Mouse (Mus musculus): ENCODE results near the gene Zyg11b.

Gene Zyg11b

DNA sequence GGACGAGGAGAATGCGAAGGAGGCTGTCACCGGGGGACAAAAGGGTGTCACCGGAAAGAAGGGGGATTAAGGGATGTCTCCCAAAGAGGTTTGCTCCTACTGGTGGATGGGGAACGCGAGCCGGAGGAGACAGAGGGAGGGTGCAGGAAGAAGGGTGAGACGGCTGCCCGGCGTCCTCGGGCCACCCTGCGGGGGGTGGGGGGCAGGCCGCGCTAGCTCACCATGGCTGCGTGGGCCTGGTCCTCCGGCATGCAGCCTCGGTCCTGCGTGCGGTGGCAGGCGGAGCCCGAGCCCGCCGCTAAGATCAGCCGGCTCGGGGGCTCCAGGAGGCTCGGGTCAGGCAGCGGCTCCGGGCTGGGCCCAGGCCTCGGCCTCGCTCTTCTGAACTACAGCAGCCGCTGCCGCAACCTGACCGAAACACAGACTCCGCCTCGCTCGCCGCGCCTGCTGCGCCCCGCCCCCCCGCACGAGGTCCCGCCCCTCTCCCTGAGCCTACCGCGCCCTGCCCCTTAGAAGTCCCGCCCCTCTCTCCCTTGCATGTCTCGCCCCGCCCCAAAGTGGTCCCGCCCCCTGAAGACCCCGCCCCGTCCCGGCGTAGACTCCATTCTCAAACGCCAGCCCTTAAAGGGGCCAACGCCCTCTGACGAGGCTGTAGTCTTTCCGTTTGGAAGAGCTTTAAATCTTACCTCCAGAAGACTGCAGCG lies at the start of gene Zyg11b:
Gene Zyg11b, minus strand, starts transcription at position 427 of the 704 bp plus-strand sequence.
- peak; percentile 88 for DNase-seq (ENCODE audit: low spot score)

- no peak for DNase-seq (ENCODE audit: low spot score)
These were observed 49.1 kb upstream of the Zyg11b start for GRCm38 (mm10) chr4:108349836-108350547.

- DNase-seq (ENCODE audit: low spot score), result no peak
These were observed 48.2 kb upstream of the Zyg11b start for GRCm38 (mm10) chr4:108349064-108349463.

- DNase-seq (ENCODE audit: low spot score), result no peak
These were observed 47.5 kb upstream of the Zyg11b start for GRCm38 (mm10) chr4:108348256-108348875.

DNA sequence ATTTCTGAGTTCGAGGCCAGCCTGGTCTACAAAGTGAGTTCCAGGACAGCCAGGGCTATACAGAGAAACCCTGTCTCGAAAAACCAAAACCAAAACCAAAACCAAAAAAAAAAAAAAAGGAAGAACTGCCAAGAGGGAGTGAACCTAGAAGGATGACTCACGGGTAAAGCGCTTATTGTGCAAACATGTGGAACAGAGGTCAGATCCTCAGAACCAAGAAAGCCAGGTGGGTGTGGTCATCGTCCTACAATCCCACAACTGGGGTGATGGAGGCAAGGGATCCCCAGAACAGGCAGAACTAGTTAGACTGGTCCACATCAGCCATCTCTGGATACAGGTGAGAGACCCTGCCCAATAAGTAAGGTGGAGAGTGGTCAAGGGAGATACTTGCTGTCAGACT lies 46.2 kb upstream of the Zyg11b start:
- peak; percentile 58 for DNase-seq (ENCODE audit: low spot score)

DNA sequence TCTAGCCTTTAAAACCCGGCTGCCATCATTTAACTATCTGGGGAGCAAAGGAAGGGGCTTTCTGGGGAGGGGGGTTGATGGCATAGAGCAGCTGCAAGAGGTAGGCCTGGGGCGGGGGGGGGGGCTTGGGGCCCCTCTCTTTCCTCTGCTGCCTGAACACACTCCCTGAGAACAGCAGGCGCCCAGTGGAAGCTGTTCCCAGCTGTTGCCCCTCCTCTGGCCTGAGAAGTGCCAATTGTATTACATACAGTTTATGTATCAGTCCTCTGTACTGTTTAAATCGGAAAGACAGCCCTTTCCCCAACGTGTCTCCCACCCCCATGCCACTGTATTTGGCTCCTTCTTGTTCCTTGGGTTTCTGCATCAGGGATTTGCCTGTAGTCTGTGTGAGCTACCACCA lies 44.9 kb upstream of the Zyg11b start:
- no peak for DNase-seq (ENCODE audit: low spot score)

GRCm38 (mm10) chr4:108344631-108345083 lies 43.8 kb upstream of the Zyg11b start:
- no peak for DNase-seq (ENCODE audit: low spot score)

DNA sequence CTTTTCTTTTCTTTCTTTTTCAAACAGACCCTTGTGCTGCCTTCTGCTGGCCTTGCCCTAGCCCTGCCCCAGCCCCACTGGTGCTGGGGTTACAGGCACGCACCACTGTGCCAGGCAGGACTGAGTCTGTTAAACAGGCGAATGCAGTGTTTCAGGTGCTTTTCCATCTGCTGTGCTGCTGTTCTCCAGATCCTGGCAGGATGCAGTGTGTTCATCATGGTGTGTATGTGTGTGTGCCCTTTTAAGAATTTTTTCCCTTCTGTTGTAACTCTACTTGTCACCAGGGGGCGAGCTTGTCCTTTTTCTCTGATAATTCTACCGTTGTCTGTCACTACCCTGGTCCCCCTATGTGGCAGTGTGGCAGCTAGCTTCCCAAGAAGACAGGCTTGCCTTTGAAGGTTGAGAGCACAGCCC lies 38.4 kb upstream of the Zyg11b start:
- peak; percentile 61 for DNase-seq (ENCODE audit: low spot score)

GRCm38 (mm10) chr4:108338811-108339210 lies 37.9 kb upstream of the Zyg11b start:
- no peak for DNase-seq (ENCODE audit: low spot score)

GRCm38 (mm10) chr4:108338321-108338733 lies 37.4 kb upstream of the Zyg11b start:
- DNase-seq (ENCODE audit: low spot score), result peak; percentile 62

DNA sequence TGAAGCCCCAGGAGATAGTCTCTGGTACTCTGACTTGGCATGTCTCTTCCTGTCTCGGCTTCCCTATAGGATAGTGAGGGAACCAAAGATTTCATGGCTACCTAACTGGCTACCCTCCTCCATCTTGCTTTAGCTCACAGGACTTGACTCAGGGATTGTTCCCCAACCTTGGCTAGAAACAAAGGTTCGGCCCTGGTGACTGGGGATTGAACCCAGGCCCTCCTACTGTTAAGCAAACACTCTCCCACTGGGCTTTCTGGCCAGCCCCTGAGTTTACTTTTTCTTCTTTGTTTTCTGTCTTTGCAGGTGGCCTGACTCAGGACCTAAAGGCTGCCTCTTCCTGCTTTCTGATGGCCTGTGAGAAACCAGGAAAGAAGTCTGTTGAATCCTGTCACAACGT lies 36.9 kb upstream of the Zyg11b start:
- DNase-seq (ENCODE audit: low spot score), result no peak

DNA sequence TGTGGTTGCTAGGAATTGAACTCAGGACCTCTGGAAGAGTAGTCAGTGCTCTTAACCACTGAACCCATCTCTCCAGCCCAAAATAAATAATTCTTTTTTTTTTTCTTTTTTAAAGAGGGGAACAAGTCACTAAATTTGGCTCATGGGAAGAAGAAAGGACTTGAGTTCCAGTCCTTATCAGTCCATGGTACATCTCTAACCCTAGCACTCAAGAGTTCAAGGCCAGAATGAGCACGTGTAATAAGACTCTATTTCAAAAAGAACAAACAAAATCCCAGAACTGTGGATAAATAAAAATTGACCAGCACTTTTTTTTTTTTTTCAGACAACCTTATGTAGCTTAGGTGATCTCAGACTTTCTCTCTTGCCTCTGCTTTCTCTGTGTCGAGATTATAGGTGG lies 35.9 kb upstream of the Zyg11b start:
- no peak for DNase-seq (ENCODE audit: low spot score)

DNA sequence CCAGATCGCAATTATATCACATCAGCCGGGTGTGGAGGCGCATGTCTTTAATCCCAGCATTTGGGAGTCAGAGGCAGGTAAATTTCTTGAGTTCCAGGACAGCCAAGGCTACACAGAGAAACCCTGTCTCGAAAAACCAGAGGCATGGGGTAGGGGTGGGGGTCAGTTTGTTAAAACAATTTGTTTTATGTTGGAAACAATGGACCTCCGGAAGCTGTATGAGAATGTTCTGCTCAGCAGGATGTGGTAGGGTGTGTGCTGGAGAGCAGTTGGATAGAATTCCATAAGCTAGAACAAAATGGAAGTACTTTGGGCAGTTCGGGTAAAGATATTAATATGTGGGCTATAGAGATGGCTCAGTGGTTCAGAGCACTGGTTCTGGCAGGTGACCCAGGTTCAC lies 34.5 kb upstream of the Zyg11b start:
- DNase-seq (ENCODE audit: low spot score), result no peak

DNA sequence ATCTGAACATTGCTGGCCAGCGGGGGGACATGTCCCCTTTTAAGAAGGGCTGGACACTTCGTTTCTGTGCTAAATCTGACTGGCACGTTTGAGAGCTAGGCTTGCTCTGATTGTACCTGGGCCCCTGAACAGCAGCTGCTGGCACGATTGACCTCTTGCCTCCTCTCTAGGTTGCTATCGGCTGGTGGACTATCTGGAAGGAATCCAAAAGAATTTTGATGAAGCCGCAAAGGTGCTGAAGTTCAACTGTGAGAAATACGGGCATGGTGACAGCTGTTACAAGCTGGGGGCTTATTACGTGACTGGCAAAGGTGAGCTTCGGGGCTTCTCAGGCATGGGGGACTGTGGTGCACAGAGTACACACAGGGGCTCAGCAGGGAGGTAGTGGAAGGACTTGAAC lies 31.1 kb upstream of the Zyg11b start:
- no peak for DNase-seq (ENCODE audit: low spot score)

- DNase-seq (ENCODE audit: low spot score), result no peak
These were observed 28.9 kb upstream of the Zyg11b start for GRCm38 (mm10) chr4:108329840-108330239.

DNA sequence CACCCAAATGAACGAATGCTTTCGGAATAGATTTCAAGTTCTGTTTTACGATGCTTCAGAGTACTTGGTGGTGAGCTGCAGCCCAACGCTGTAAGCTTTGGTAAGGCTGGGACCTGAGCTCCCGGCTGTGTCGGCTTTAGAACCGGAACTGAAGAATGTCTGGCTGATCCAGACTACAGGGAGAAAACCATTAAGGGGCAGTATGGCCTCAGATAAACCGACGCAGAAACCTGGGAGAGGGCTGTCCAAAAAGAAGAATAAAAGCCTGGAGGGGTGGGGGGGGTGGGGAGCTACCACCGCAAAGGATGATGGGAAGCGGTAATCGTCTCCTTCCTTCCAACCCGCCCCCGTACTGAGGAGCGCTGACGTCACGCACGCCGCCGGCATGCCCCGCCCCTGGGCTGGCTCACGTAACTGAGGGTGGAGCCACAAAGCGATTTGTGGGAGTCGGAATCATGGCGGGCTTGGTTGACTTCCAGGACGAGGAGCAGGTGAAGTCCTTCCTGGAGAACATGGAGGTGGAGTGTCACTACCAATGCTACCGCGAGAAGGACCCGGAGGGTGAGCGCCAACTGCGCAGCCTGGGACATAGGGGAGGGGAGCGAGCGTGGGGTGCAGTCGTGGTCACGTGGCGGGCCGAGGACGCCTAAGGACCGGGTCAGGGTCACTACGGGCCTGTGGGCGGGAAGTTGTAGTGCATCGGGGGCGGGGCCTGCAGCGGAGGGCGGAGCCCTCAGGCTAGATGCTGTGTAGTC lies 27.0 kb upstream of the Zyg11b start, which contains the start of gene Coa7:
Gene Coa7, plus strand, starts transcription at position 411 of the 755 bp plus-strand sequence.
- DNase-seq (ENCODE audit: low spot score), result peak; percentile 98

DNA sequence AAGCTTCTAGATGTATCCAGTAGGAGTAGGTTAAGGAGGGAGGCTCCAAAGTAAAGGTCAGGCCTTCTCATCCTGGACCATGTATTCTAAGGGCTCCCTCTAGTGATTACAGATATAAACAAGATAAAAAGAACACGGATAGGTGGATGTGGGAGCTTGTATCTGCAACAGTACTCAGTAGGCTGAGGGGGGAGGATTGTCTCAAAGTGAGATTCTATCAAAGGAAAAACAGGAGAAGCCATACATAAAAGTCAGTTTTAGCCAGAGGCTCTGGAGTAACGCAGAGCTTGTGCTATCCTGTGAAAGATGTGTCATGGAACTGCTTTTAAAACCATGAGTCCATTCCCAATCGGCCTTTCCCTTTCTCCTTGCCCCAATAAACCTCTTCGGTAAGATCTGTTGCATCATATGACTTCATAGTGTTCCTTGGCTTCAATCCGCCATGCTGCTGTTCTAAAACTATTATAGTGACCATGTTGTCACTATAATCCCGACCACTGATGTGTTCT lies 26.2 kb upstream of the Zyg11b start:
- DNase-seq (ENCODE audit: low spot score), result no peak

DNA sequence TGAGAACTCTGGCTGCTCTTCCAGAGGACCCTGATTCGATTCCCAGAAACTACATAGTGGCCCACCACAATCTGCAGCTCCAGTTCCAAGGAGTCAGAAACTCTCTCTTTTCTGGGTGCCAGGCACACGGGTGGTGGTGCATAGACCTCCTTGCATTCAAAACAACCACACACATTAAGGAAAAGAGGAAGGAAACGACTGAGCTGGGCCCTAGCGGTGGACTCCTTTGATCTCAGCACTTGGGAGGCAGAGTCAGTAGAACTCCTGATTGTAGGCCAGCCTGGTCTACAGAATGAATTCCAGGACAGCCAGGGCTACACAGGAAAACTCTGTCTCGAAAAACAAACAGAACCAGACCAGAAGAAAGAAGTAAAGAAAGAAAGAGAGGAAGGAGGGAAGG lies 22.7 kb upstream of the Zyg11b start:
- no peak for DNase-seq (ENCODE audit: low spot score)

DNA sequence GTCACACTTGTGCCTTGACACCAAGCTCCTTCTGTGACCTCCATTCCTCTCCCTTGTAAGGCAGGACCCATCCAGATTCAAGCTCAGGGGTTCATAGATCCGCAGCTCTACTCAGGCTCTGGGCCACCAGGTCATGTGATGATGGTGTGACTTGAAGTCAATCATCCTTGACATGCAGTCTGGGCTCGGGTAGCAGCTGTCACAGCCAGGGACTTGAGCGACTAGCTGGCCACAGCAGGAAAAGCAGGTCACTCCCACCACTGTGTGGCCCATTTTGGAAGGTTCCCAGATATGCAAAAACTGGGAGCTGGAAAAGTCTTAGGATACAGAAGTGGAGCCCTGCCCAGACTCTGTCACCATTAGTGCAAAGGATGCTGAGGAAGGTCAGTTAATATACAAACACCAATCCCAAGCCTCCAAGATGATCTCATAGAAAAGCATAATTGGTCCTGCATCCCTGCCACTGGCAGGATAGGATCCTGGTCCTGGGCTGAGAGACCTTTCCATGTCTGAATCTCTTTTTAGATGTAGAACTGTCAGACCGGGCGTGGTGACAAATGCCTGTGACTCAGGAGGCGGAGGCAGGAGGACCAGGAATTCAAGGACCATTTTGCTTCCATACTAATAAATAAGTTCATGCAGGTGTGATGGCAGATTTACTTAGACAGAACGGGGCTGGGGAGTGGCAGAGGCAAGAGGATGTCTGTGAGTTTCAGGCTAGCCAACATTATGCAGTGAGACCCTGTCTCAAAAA lies 19.9 kb upstream of the Zyg11b start:
- DNase-seq (ENCODE audit: low spot score), result no peak

GRCm38 (mm10) chr4:108319747-108320146 lies 18.9 kb upstream of the Zyg11b start:
- DNase-seq (ENCODE audit: low spot score), result no peak

All from urinary bladder, postnatal 14 days (tissue).